Mouse (Mus musculus) lung, embryonic 14.5 days (tissue): Measurements from ENCODE around the gene Ogn. TPM values are rescaled to one million over a fixed set of nuclear protein-coding genes. Genes with fewer than 3 reads are reported as not detected.

ENCODE experiments used
- ATAC-seq: fragments of 200-750 bp; cut with Nextera tagmentation; 2 replicates; pipeline ENCODE4 v1.8.0; 2017; ENCODE audit warnings: mild to moderate bottlenecking, moderate TSS enrichment, moderate library complexity; ENCODE audit not compliant: insufficient read depth
- DNase-seq: peaks from one replicate; pipeline ENCODE4 v3.0.0-alpha.2; 2015
- H3K27ac ChIP-seq: fragments of 300-500 bp; sonication (generic); 2 replicates; pipeline ENCODE4 v1.5.1; 2014; ENCODE audit warnings: low read depth, mild to moderate bottlenecking, moderate library complexity
- H3K27me3 ChIP-seq: fragments of 300-500 bp; sonication (generic); 2 replicates; pipeline ENCODE4 v1.6.1; 2014; ENCODE audit warnings: low read length, control low read depth; ENCODE audit not compliant: insufficient read depth
- H3K36me3 ChIP-seq: fragments of 300-500 bp; sonication (generic); 2 replicates; pipeline ENCODE4 v1.6.1; 2014; ENCODE audit warnings: control low read depth; ENCODE audit not compliant: insufficient read depth
- H3K4me1 ChIP-seq: fragments of 300-500 bp; sonication (generic); 2 replicates; pipeline ENCODE4 v1.6.1; 2014; ENCODE audit warnings: antibody characterized with exemption, control low read depth; ENCODE audit not compliant: insufficient read depth
- H3K4me2 ChIP-seq: fragments of 300-500 bp; sonication (generic); 2 replicates; pipeline ENCODE4 v1.6.1; 2014; ENCODE audit warnings: mild to moderate bottlenecking
- H3K4me3 ChIP-seq: fragments of 300-500 bp; sonication (generic); 2 replicates; pipeline ENCODE4 v1.5.1; 2014; ENCODE audit warnings: low read depth, low read length
- H3K9ac ChIP-seq: fragments of 300-500 bp; sonication (generic); 2 replicates; pipeline ENCODE4 v1.6.1; 2014
- H3K9me3 ChIP-seq: fragments of 300-500 bp; sonication (generic); 2 replicates; pipeline ENCODE4 v1.6.1; 2016; ENCODE audit warnings: low read depth, low read length, control low read depth
- CTCF ChIP-seq: IDR thresholded peaks from 2 replicates; pipeline ENCODE4 v1.5.1; 2016; ENCODE audit warnings: antibody characterized with exemption, low read depth
- WGBS: fragments of 180-500 bp; shearing (Covaris S2); extraction: QIAGEN DNeasy Blood & Tissue Kit; methylation state at CpG from one replicate; pipeline ENCODE4 v1.1.7; 2014; 5-methylcytosine and 5-hydroxymethylcytosine counted together
- polyA plus RNA-seq: library from polyadenylated mRNA; unstranded; fragments of >200 nt; fragmentation: Nextera tagmentation; extraction: Ambion mirVana; gene quantifications from 2 replicates; pipeline ENCODE4 v1.2.1, GENCODE M21; 2014

The Ogn gene
- polyA plus RNA-seq, 1 experiment from 2014 or later: 69.3 TPM

DNA sequence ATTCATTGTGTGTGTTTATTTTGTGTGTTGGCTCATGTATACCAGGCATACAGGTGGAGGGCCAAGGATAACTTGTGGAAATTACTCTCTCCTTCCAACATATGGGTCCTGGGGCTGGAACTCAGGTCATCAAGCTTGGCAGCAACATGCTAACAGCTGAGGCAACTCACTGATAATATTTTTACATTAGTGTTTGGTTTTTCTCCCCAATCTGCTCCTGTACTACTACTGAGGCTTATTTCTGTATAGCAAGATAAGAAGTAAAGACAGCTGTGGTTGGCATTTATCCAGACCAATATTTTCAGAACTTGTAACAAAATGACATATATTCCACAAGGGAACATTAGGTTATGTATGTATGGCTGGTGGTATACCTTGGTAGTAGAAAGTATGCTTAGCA lies 10.5 kb downstream of the Ogn start:
- no peak for TF ChIP-seq CTCF
- Histone ChIP-seq H3K36me3 (0 out of 2 replicates have a peak, but pooled peaks cover 5% of the 10 kb centered on the region), H3K4me3 (no peak overlapping the region), H3K9me3 (no peaks in the 10 kb centered on the region), H3K4me2 (no peak overlapping the region), H3K27ac (no peak overlapping the region), H3K4me1 (no peaks in the 10 kb centered on the region), H3K27me3 (no peaks in the 10 kb centered on the region), H3K9ac (no peak overlapping the region)
- no peak for DNase-seq
- no peak for ATAC-seq

DNA sequence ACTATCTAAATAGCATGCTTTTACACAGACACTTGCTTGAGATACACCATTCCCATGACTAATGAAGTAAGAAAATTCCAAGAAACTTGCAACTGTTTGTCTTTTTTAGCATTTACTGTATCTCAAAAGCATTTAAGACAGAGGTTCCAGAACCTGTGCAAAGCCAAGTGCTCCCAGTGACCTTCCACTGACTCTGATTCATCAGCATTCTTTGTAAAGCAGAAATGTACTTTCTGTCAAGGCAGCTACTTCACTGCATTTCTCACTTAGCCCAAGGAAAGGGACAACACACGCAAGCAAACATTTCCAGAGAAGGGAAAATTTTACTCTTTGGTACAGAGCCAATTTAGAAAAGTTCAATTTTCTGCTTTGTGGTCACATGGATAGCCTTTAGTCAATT lies 15.4 kb downstream of the Ogn start:
- Histone ChIP-seq H3K36me3 (0 out of 2 replicates have a peak, but pooled peaks cover 2% of the 10 kb centered on the region), H3K4me2 (no peak overlapping the region), H3K9ac (no peak overlapping the region), H3K9me3 (no peaks in the 10 kb centered on the region), H3K27ac (no peak overlapping the region), H3K27me3 (no peaks in the 10 kb centered on the region), H3K4me1 (no peaks in the 10 kb centered on the region), H3K4me3 (no peak overlapping the region)
- WGBS: 25% methylated on average over 1 of the region's 1 CpGs
- DNase-seq (peak; percentile 67), ATAC-seq (peak; percentile 44; the same call in 1 of the 2 replicates)
- no peak for TF ChIP-seq CTCF

DNA sequence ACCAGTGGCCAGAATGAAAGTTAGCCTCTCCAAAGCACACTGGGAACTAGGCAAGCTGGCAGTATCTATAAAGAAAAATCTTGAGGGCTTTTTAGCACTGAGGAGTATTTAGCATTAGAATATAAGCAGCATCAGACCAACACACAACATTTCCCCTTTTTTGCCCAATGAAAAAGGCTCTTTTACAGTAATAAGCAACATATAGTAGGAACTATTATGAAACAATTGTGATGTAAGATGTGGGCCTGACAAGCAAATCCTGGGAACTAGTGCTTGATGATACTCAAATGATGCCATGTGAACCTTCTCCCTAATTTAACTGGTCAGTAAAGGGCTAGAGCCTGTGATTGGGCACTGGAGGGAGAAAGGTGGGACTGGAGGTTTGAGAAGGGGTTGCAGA lies 20.3 kb downstream of the Ogn start:
- Histone ChIP-seq H3K27me3 (no peaks in the 10 kb centered on the region), H3K4me2 (no peak overlapping the region), H3K27ac (no peak overlapping the region), H3K9me3 (no peaks in the 10 kb centered on the region), H3K4me3 (no peak overlapping the region), H3K9ac (no peak overlapping the region), H3K36me3 (no peaks in the 10 kb centered on the region), H3K4me1 (no peaks in the 10 kb centered on the region)
- TF ChIP-seq CTCF: no peak
- no peak for DNase-seq
- ATAC-seq: no peak

DNA sequence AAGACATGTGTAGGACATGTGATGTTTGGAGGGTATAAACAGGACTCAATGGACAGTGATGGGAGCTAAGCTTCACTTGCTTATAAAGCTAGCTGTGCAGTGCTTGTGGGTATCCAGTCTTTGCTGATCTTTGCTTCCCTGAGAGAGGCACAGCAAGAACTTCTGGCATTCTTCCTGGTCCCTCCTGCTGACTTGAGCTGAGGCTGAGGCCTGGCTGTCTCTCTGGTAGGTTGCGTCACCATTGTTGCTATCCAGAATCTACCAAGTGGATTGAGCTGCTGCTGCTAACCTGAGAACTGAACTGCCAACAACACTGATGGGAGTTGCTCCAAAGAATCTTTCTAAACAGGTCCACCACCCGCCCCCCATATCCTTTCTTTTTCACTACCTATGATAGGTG lies 21.2 kb downstream of the Ogn start:
- Histone ChIP-seq H3K9me3 (no peaks in the 10 kb centered on the region), H3K27ac (no peak overlapping the region), H3K4me2 (no peak overlapping the region), H3K36me3 (no peaks in the 10 kb centered on the region), H3K27me3 (no peaks in the 10 kb centered on the region), H3K9ac (no peak overlapping the region), H3K4me1 (no peaks in the 10 kb centered on the region), H3K4me3 (no peak overlapping the region)
- DNase-seq (peak; percentile 26), ATAC-seq (no peak)
- no peak for TF ChIP-seq CTCF
- WGBS: 88% methylated on average over 2 of the region's 2 CpGs

DNA sequence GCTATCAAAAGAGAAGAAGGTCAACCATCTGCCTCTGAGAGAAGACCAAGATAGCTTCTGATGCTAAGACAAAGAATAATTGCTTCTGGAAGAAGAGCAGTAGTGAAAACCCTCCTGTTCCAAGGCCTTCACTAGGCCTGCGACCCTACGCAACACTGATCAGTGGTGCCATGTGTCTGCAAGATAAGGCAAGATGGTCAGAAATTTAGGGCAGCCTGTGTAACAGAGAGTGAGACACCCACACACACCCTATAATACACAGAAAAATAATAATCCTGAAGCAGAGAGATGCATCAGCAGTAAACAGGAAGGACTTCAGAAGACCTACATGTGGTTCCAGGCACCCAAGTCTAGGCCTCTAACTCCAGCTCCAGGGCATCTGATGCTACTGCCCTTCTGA lies 32.1 kb downstream of the Ogn start:
- no peaks in the 10 kb centered on the region for H3K27me3 ChIP-seq
- 90% methylated on average over 2 of the region's 2 CpGs for WGBS
- no peak overlapping the region for H3K27ac ChIP-seq
- no peak overlapping the region for H3K4me3 ChIP-seq
- no peak overlapping the region for H3K4me2 ChIP-seq
- H3K9me3 ChIP-seq: no peaks in the 10 kb centered on the region
- no peak overlapping the region for H3K9ac ChIP-seq
- ATAC-seq (no peak), DNase-seq (no peak)
- H3K36me3 ChIP-seq: peaks cover 4% of the 10 kb centered on the region
- H3K4me1 ChIP-seq: no peaks in the 10 kb centered on the region
- TF ChIP-seq CTCF: no peak

DNA sequence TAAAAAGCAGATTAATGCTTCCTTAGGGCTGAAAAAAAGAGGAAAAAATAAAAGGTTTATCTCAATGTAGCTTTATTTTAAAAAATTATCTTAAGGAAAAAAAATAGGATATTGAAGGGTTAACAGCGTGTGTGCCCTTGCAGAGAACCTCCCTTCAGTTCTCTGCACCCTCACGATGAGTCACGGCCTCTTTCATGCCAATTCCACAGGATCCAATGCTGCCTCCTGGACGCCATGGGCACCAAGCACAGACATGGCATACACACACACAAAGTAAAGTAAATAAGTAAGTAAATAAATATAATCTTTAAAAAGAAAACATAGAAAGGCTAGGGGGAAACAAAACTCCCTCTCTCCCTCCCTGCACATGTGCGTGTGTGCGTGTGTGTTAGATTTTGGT lies 34.8 kb downstream of the Ogn start:
- Histone ChIP-seq H3K36me3 (peaks cover 4% of the 10 kb centered on the region; the same call in 1 of the 2 replicates), H3K4me2 (no peak overlapping the region), H3K9me3 (no peaks in the 10 kb centered on the region), H3K27ac (no peak overlapping the region), H3K4me3 (no peak overlapping the region), H3K9ac (no peak overlapping the region), H3K27me3 (no peaks in the 10 kb centered on the region), H3K4me1 (no peaks in the 10 kb centered on the region)
- DNase-seq (no peak), ATAC-seq (no peak)
- TF ChIP-seq CTCF: no peak
- 76% methylated on average over 6 of the region's 6 CpGs for WGBS

DNA sequence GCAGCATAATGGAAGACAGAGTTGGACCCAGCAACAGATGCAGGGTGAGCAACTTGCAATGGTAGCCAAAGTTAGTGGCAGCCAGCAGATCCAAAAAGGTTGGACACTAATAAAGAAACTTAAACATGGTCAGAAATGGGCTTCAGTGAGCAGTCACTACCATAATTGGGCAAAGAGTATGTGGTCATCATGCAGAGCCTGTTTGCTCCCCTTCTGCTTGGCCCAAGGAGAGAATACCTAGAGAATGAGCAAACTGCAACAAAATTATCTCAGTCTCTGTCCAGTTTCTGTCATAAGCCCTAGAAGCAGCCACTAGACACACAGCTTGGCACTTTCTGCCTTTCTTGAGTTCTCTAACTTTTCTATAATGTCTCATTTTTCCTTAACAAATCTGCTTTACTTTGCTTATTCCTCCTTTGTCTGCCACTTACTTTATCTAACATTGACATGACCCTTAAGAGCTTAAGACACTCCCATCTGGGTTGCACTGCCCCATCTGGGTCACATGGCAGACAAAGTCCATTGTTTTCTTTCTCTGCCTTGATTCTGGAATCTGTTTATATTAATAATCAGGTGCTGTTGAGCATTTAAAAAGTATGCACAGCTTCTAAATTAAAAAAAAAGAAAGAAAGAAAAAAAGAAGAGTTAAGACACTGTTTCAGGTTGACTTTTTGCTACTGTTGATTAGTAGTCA lies 36.0 kb downstream of the Ogn start:
- DNase-seq (no peak), ATAC-seq (no peak)
- H3K9ac ChIP-seq: no peak overlapping the region
- no peaks in the 10 kb centered on the region for H3K27me3 ChIP-seq
- no peaks in the 10 kb centered on the region for H3K4me1 ChIP-seq
- no peak overlapping the region for H3K4me3 ChIP-seq
- H3K9me3 ChIP-seq: no peaks in the 10 kb centered on the region
- H3K27ac ChIP-seq: no peak overlapping the region
- TF ChIP-seq CTCF: no peak
- no peak overlapping the region for H3K4me2 ChIP-seq
- H3K36me3 ChIP-seq: peaks cover 4% of the 10 kb centered on the region; the same call in 1 of the 2 replicates
